Mouse (Mus musculus) heart, adult 18-20 months (tissue): ENCODE measurements around the gene Lgals8. TPM values are rescaled to one million over a fixed set of nuclear protein-coding genes. Genes with fewer than 3 reads are reported as not detected.

Experiments
- DNase-seq, 2 experiments: peaks; one replicate each; pipeline ENCODE4 v3.0.0; 2021 to 2022; ENCODE audit warnings: mixed read lengths in 1 of 2
- total RNA-seq, 2 experiments: library from RNA; stranded (reverse); gene quantifications; 2 replicates each; pipeline ENCODE4 v1.2.3; 2021

Lgals8 gene
- total RNA-seq, 2 experiments from 2014 or later: 33.8 to 40.0 TPM

- peak; percentile 97 for DNase-seq
Observed at GRCm38 (mm10) chr13:12460881-12461729, 3.6 kb downstream of the Lgals8 start.

- peak; percentile 69 to 82 for DNase-seq
Observed at GRCm38 (mm10) chr13:12460443-12460842, 4.3 kb downstream of the Lgals8 start.

DNA sequence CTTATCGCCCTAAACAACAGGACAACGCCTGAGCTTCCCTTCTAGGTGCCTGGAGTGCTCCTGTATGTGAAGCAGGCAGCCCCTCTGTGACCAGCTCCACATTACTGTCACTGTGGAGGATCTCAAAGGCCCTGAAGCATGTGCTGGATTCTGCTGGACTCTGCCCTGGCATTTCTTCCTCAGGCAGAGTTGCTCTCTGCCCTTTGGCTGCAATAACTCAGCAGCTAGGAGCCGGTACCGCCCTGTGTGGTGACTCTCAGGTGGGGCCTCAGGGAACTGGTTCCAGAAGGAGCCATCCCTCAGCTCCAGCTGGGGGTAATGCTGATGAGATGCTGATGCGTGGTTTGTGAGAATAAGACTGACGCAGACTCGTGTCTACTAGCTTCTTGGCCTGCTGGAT is 8.0 kb downstream of the Lgals8 start:
- no peak for DNase-seq

DNA sequence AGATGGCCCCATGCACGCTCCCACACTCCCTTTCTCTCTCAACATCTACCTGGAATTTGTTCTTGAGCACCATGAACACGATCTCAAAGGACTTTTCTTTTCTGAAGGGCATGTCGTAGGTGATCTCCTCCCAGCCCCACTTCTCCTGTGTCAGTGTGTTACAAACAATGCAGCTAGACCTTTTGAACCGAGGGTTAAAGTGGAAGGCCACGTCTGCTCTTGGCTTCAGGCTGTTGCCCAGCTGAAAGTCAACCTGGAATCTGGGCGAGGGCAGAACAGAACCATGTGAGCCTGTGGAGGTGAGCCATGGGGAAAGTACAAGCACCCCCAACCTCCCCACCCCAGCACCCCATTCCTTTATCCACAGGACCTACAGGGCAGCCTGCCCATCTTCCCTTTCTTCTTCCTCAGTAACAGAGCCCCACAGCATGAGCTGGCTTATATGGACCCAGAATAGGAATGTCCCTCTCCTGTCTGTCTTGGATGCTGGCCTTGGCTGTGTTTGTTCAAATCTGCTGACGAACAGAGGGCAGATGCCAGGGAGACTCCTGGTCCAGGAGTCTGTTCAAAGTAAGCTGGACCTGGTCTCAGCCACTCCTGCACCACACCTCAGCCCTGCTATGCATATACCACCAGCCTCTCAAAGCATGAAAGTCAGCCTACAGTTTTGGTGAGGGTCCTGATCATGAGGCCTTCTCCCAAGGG is 9.9 kb downstream of the Lgals8 start:
- DNase-seq: no peak

DNA sequence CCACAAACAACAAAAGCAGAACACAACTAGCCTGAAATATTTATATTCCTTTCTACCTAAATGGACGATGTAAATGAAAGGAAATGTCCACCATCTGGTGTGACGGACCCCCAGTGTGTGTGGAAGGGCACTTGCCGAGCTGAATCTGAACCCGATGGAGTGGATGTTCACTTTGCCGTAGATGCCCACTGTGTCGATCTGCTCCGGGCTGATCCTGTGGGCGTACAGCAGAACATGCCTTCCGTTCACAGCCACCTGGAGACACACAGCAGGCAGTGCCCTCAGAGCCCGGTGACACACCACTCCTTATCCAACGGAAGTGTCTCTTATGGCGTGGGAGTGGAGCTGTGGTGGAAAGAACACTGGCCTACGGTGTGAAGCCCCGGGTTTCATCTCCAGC is 11.6 kb downstream of the Lgals8 start:
- no peak for DNase-seq

DNA sequence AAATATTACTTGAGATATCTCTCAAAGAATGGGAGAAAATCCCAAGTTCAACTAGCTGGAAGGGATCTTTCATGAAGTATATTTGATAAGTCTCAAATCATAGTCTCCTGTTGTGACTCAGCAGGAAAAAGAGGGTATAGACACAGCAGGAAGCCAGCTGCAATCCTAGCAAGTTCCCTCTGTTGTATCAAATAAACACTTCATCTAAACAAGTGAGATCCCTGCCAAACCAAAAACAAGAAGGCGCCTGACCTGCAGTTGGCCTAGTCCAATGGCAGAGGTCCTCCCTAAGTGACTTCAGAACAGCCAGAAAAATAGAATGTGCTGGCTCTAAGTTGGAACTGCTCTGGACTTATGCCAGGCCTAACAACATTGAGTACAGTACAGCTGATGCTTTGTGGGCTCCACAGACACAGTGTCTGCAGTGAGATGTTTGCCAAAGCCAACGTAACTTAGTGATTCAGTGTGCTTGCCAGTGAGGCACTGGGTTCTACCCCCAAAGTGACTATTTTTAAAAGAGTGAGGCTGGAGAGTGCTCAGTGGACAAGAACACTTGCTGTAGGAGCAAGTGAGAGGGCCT is 22.6 kb downstream of the Lgals8 start:
- peak; percentile 56 to 70 for DNase-seq

DNA sequence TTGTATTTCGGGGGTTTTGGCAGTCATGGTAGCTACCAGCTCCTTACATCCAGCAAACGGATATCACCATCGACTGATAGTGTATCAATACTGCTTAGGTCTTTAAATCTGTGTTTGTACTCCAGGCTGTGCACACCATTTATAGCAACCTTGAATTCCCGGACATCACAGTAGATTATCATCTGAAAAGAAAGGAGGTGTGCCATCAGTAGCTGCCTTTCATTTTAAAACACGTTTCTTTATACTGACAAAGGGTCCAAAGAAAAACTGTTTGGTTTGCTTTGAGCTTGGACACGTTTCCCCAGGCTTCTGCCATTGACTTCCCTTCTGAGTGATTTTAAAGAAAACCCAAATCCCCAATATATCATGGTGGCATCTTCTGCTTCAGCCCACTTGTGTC is 23.9 kb downstream of the Lgals8 start:
- no peak for DNase-seq

GRCm38 (mm10) chr13:12439586-12439985 is 25.2 kb downstream of the Lgals8 start:
- no peak for DNase-seq

DNA sequence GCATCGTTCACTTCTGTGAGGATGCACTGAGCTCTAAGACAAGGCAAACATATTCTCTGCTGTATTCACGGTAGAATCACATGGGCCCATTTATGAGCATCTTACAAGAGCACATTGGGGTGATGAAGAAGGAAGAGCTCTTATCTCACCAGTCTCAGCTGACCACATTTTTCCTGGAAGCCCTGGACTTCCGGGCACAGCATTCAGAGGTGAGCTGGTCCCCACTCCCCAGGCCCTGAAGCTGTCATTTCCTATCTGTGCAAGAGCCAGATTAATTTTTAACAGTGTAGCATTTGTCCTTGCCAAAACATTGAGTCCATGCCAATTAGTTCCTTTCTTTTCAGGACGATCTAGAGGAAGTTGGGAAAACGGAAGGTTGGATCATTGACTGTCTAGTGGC is 30.9 kb downstream of the Lgals8 start:
- DNase-seq: peak in 1 of 2 experiments; percentile 10

DNA sequence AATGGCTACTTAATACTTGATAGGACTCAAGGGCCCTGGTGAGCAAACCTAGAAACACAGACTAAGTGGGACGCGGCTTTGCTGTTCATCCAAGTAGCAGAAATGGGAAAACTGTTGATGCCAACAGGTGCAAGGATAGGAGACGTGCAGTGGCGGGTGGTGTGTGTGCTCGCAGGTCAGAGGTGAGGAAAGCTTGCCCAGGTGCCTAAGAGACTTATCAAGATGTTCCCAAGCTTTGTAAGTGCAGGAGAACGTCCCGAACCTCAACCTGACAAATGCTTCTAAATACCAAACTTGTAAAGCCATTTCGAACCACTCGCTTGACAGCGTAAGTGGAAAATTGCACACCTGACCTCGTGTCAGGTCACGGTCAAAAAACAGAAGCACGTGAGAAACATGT is 36.2 kb downstream of the Lgals8 start:
- no peak for DNase-seq

- no peak for DNase-seq
Observed at GRCm38 (mm10) chr13:12420596-12420995, 44.1 kb downstream of the Lgals8 start.

DNA sequence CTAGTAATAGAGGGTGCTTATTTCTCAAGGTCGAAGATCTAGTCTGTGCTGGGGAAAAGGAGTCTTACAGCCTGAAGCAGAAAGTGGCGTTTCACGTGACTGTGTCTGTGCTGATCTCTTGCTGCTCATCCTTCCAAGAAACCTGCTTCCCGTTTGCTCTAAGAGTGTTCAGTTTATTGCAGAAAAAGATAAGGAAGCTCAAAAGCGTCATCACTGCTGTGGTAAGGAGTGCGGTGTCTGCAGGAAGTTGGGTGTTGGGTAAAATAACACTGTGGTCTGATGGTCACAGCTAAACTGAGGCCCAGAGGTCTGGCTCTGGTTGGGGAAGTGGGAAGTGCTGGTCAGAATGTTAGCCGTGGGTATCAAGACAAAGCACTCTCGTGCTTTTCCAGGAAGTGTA is 52.7 kb downstream of the Lgals8 start:
- peak in 1 of 2 experiments; percentile 65 for DNase-seq

DNA sequence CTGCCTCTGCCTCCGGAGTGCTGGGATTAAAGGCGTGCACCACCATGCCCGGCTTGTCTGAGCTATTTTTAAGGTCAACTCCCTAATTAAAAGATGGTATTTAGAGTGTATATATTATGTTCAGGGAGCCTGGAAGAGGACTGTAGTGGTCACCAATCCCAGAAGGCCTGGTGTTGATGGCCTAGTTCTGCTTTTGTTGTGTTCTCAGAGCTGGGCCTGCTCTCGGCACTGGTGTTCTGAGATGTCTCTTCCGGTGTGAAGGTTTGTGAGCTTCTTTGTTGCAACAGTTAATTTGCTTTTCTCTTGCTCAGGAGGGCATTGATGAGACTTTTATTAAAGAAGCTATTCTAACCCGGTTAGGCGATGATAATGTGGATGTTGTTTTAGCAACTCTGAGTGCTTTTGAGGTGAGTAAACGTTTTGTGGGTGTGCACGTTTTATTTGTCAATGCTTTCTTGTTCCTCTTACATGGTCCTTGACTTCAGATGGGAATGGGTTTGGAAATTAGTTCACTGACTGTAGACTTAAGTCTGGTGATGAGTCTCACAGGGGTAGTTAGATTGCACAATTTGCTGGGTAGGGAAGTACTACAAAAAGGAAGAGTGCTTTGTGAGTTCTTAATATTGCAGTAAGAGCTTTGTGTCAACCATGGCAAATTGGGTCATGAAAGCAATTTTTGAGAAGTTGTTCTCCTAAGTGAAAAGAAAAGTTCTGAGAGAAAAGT is 56.2 kb downstream of the Lgals8 start:
- DNase-seq: peak in 1 of 2 experiments; percentile 17

GRCm38 (mm10) chr13:12395571-12395970 is 69.2 kb downstream of the Lgals8 start:
- DNase-seq: no peak

DNA sequence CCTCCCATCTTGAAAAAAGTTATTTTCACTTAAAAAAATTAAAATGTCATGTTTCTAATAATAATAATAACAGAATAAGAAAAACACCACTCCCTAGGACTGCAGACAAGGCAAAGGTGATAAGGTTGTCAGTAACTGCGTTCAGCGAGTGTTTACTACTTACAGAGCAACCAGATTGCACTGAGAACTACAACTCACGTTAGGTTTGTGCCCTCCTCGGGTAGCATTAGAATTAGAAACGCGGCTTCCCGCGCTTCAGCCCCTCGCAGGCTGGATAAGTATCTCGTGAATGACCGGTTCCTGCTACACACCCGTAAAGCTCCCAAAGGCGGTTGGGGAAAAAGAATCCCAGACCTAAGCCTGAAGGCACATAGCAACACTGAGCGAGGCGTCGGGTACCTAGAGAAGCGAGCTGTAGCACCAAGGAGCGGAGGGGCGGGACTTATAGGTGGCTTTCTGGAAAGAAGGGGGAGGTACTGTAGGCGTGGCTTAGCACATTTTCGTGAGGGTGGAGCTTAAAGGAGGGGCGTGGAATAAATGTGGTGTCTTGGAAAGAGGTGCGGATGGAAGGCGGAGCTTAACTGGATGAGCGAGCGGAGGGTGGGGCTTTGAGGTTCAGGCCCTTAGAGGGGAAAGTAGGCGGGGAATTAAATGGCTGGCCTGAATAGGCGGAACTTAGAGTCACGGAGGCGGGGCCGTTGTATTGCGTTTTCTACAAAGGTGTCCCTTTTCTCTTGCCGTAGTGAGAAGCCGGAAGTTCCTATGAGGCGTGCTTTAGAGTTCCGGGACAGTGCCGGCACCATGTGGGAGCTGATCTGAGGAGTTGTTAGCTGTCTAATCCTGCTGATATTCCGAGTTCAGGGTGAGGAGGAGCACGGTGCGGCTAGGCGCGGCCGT is 69.9 kb downstream of the Lgals8 start, which contains the start of gene Heatr1:
Gene Heatr1 (plus strand): TSS at position 419 of the 897 bp plus-strand sequence.
- DNase-seq: peak; percentile 98

Other genes with a start within 250 kb of the Lgals8 start
- gene Mtr, start 206.8 kb downstream of the Lgals8 start, total RNA-seq: 100 to 1,000 TPM in 1 of 2 experiments, 10 to 100 TPM in 1; 95.0 to 113 TPM
- 1,000 to 10,000 TPM; 1,714 to 1,786 TPM for gene Actn2, start 124.2 kb downstream of the Lgals8 start, total RNA-seq
- gene Heatr1, start 69.9 kb downstream of the Lgals8 start, total RNA-seq: 10 to 100 TPM; 15.8 to 16.4 TPM
- under 1 TPM; 0.05 to 0.13 TPM for gene Edaradd, start 55.5 kb upstream of the Lgals8 start, total RNA-seq
- gene Ero1lb, start 100.9 kb upstream of the Lgals8 start, total RNA-seq: 1 to 10 TPM; 2.5 to 3.3 TPM